Mouse (Mus musculus) midbrain, postnatal 0 days (tissue): ENCODE measurements around the gene Abcc5. TPM values are rescaled to one million over a fixed set of nuclear protein-coding genes. Genes with fewer than 3 reads are reported as not detected.
"Not testable (repeated sequence)": the region's sequence is repeated elsewhere in the genome, so short reads cannot be mapped to it uniquely, and the experiment has no call there.

Experiments used
- ATAC-seq: fragments of 200-750 bp; cut with Nextera tagmentation; 2 replicates; pipeline ENCODE4 v1.8.0; 2017; ENCODE audit warnings: moderate number of reproducible peaks, mild to moderate bottlenecking, moderate TSS enrichment, moderate library complexity; ENCODE audit not compliant: low FRiP score
- DNase-seq: peaks from one replicate; pipeline ENCODE4 v3.0.0-alpha.2; 2015; ENCODE audit warnings: low spot score
- H3K27ac ChIP-seq: fragments of 300-500 bp; sonication (generic); 2 replicates; pipeline ENCODE4 v1.5.1; 2014; ENCODE audit warnings: low read depth, mild to moderate bottlenecking, low read length, mixed read lengths
- H3K27me3 ChIP-seq: fragments of 300-500 bp; sonication (generic); 2 replicates; pipeline ENCODE4 v1.6.1; 2014; ENCODE audit warnings: low read length, control low read depth, mixed read lengths; ENCODE audit not compliant: insufficient read depth
- H3K36me3 ChIP-seq: fragments of 300-500 bp; sonication (generic); 2 replicates; pipeline ENCODE4 v1.6.1; 2014; ENCODE audit warnings: low read length, control low read depth, mixed read lengths; ENCODE audit not compliant: insufficient read depth
- H3K4me1 ChIP-seq: fragments of 300-500 bp; sonication (generic); 2 replicates; pipeline ENCODE4 v1.6.1; 2014; ENCODE audit warnings: mild to moderate bottlenecking, control low read depth, antibody characterized with exemption, low read length, mixed read lengths; ENCODE audit not compliant: insufficient read depth
- H3K4me2 ChIP-seq: fragments of 300-500 bp; sonication (generic); 2 replicates; pipeline ENCODE4 v1.6.1; 2014; ENCODE audit warnings: low read depth, mild to moderate bottlenecking, low read length, mixed read lengths; ENCODE audit not compliant: poor library complexity, severe bottlenecking
- H3K4me3 ChIP-seq: fragments of 300-500 bp; sonication (generic); 2 replicates; pipeline ENCODE4 v1.5.1; 2014; ENCODE audit warnings: low read depth, mild to moderate bottlenecking, low read length, moderate library complexity
- H3K9ac ChIP-seq: fragments of 300-500 bp; sonication (generic); replicated peaks from 2 replicates; pipeline ENCODE4 v1.6.1; 2014; ENCODE audit warnings: mild to moderate bottlenecking, low read length, moderate library complexity, mixed read lengths; ENCODE audit not compliant: poor library complexity, severe bottlenecking
- H3K9me3 ChIP-seq: fragments of 300-500 bp; sonication (generic); 2 replicates; pipeline ENCODE4 v1.6.1; 2016; ENCODE audit warnings: low read length, control low read depth
- CTCF ChIP-seq: IDR thresholded peaks from 2 replicates; pipeline ENCODE4 v1.5.1; 2016; ENCODE audit warnings: antibody characterized with exemption, mild to moderate bottlenecking
- WGBS: fragments of 180-500 bp; shearing (Covaris S2); extraction: QIAGEN DNeasy Blood & Tissue Kit; methylation state at CpG from one replicate; pipeline ENCODE4 v1.1.7; 2014; 5-methylcytosine and 5-hydroxymethylcytosine counted together
- polyA plus RNA-seq: library from polyadenylated mRNA; unstranded; fragments of >200 nt; fragmentation: Nextera tagmentation; extraction: Ambion mirVana; gene quantifications from 2 replicates; pipeline ENCODE4 v1.2.1, GENCODE M21; 2015
- total RNA-seq: library from RNA; depleted of rRNA; stranded (reverse); fragments of >200 nt; gene quantifications from 2 replicates; pipeline ENCODE4 v1.2.3, GENCODE M21; 2014

Abcc5 gene
- total and polyA plus RNA-seq, 2 experiments from 2014 or later: 68.7 to 110 TPM

GRCm38 (mm10) chr16:20470981-20471380, 44.8 kb upstream of the Abcc5 start:
- TF ChIP-seq CTCF: no peak
- H3K9ac ChIP-seq: no peak overlapping the region
- H3K9me3 ChIP-seq: no peaks in the 10 kb centered on the region
- no peak overlapping the region for H3K4me3 ChIP-seq
- ATAC-seq: no peak
- H3K27me3 ChIP-seq: 0 out of 2 replicates have a peak, but pooled peaks cover 3% of the 10 kb centered on the region
- no peak for DNase-seq
- no peaks in the 10 kb centered on the region for H3K4me1 ChIP-seq
- no peak overlapping the region for H3K27ac ChIP-seq
- H3K4me2 ChIP-seq: no peak overlapping the region
- whole genome bisulfite sequencing: 89% methylated on average over 2 of the region's 2 CpGs
- H3K36me3 ChIP-seq: no peaks in the 10 kb centered on the region

- Histone ChIP-seq H3K4me3 (no peak overlapping the region), H3K4me1 (no peaks in the 10 kb centered on the region), H3K9ac (no peak overlapping the region), H3K36me3 (no peaks in the 10 kb centered on the region), H3K4me2 (no peak overlapping the region), H3K27me3 (no peaks in the 10 kb centered on the region), H3K9me3 (no peaks in the 10 kb centered on the region), H3K27ac (no peak overlapping the region)
- no peak for ATAC-seq
- DNase-seq: no peak
- TF ChIP-seq CTCF: no peak
Observed at GRCm38 (mm10) chr16:20464725-20465124, 38.5 kb upstream of the Abcc5 start.

GRCm38 (mm10) chr16:20458736-20459135, 32.5 kb upstream of the Abcc5 start:
- H3K4me1 ChIP-seq, H3K4me3 ChIP-seq, DNase-seq, H3K9ac ChIP-seq, H3K9me3 ChIP-seq, H3K36me3 ChIP-seq, H3K4me2 ChIP-seq, ATAC-seq, H3K27ac ChIP-seq, H3K27me3 ChIP-seq: not testable (repeated sequence)
- WGBS: 95% methylated on average over 5 of the region's 5 CpGs

- Histone ChIP-seq H3K4me1 (no peaks in the 10 kb centered on the region), H3K27ac (no peak overlapping the region), H3K9ac (no peak overlapping the region), H3K36me3 (no peaks in the 10 kb centered on the region), H3K4me3 (no peak overlapping the region), H3K27me3 (no peaks in the 10 kb centered on the region), H3K9me3 (no peaks in the 10 kb centered on the region), H3K4me2 (no peak overlapping the region)
- ATAC-seq: no peak
- DNase-seq: no peak
- no peak for TF ChIP-seq CTCF
- 43% methylated on average over 1 of the region's 1 CpGs for WGBS
Observed at GRCm38 (mm10) chr16:20456106-20456505, 29.9 kb upstream of the Abcc5 start.

GRCm38 (mm10) chr16:20454155-20454654, 28.0 kb upstream of the Abcc5 start:
- TF ChIP-seq CTCF: no peak
- no peak for ATAC-seq
- no peak for DNase-seq
- Histone ChIP-seq H3K9ac (no peak overlapping the region), H3K4me1 (no peaks in the 10 kb centered on the region), H3K4me3 (no peak overlapping the region), H3K27me3 (no peaks in the 10 kb centered on the region), H3K27ac (no peak overlapping the region), H3K9me3 (no peaks in the 10 kb centered on the region), H3K36me3 (no peaks in the 10 kb centered on the region), H3K4me2 (no peak overlapping the region)
- 93% methylated on average over 6 of the region's 6 CpGs for WGBS

GRCm38 (mm10) chr16:20451774-20452173, 25.6 kb upstream of the Abcc5 start:
- Histone ChIP-seq H3K9me3 (no peaks in the 10 kb centered on the region), H3K4me1 (no peaks in the 10 kb centered on the region), H3K27me3 (no peaks in the 10 kb centered on the region), H3K4me3 (no peak overlapping the region), H3K9ac (no peak overlapping the region), H3K4me2 (no peak overlapping the region), H3K27ac (no peak overlapping the region), H3K36me3 (no peaks in the 10 kb centered on the region)
- DNase-seq (no peak), ATAC-seq (no peak)
- no peak for TF ChIP-seq CTCF
- 76% methylated on average over 6 of the region's 6 CpGs for WGBS
